Mouse (Mus musculus) gastrocnemius, adult 2 months (tissue): ENCODE data around the gene Olig2. TPM values are rescaled to one million over a fixed set of nuclear protein-coding genes. Genes with fewer than 3 reads are reported as not detected.
A peak's percentile ranks its signal among the peaks of the same experiment; 100 is the strongest.

ENCODE experiments used
- DNase-seq: peaks from one replicate; pipeline ENCODE4 v3.0.0; 2022
- H3K27ac ChIP-seq: fragments of 200-600 bp; 2 replicates; pipeline ENCODE4 v1.8.1; 2022; ENCODE audit warnings: mild to moderate bottlenecking
- H3K4me3 ChIP-seq: fragments of 200-600 bp; 2 replicates; pipeline ENCODE4 v1.8.1; 2022; ENCODE audit warnings: mild to moderate bottlenecking, moderate library complexity
- CTCF ChIP-seq: fragments of 200-600 bp; IDR thresholded peaks from 2 replicates; pipeline ENCODE4 v1.8.1; 2022; ENCODE audit warnings: antibody characterized with exemption, mild to moderate bottlenecking, moderate library complexity
- intact Hi-C: fragments of 180-260 bp; cut with DNase I; formaldehyde crosslinking; loops from one replicate; pipeline ENCODE4 v1.15.1; 2025
- long read RNA-seq, 2 experiments: library from polyadenylated mRNA; stranded (forward); transcript quantifications; one replicate each; pipeline ENCODE4 v2.0.0; 2021
- total RNA-seq, 2 experiments: library from RNA; stranded (reverse); gene quantifications; 2 replicates each; pipeline ENCODE4 v1.2.3; 2021

Gene Olig2
- not detected for total RNA-seq
- long read RNA-seq, experiment 1, result 0 reads
- long read RNA-seq, experiment 2, result 0 reads

DNA sequence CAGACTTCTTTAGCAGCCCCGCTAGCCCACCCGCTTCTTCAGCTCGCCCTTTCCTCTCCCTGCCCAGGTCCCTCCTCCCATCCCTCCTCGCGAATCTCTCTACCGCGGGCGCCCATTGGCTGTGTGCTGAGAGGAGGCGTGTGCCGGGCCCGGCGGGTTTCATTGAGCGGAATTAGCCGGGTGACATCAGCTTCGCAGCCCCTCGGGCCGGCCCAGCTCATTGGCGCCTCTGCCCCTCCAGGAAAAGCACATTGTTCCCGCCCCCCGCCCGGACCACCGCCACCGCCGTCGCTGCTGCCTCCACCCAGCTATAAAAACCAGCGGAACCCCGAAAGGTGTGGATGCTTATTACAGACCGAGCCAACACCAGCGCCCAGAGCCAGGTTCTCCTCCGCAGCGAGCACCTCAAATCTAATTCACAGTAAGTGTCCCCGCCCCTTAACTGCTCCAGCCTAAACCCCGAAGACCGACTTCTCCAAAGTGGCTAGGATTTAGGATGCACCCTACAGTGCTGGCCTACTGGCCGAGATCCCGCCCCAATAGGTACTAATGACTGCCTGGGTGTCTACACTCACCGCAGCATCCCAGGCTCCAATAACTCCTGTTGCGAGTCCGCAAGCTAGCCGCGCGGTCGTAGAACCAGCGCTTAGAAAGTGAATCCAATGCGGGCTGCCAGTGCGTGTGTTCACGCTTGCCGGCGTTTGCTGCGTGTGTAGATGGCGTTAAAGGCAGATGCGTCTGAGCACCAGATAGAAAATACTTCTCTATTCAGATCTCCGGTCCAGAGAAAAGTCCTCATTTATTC is at the start of gene Olig2:
Gene Olig2 (plus strand): TSS at position 225 of the 805 bp plus-strand sequence.
- no peak for TF ChIP-seq CTCF
- Histone ChIP-seq H3K4me3 (peak within 1 kb of the TSS; percentile 55), H3K27ac (no peak within 1 kb of the TSS)
- intact Hi-C loops, result no loop called here
- DNase-seq, result no peak

DNA sequence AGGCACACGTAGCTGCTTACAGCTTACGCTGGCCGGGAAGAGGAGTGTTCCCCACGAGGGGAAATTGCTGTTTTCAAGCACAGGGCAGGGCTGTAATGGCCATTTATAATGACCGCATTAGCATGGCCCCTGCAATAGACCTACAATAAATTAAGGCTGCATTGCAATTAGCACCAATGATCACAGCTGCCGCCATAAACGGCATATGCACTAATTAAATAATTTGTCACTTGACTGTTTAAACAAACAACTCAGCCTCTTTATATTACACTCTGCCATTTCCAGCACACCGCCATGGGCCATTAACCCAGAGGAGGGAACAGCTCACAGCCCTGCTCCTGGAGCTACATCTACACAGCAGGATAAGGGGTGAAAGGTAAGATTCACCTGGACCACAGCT is 49.4 kb upstream of the Olig2 start:
- TF ChIP-seq CTCF, result no peak

DNA sequence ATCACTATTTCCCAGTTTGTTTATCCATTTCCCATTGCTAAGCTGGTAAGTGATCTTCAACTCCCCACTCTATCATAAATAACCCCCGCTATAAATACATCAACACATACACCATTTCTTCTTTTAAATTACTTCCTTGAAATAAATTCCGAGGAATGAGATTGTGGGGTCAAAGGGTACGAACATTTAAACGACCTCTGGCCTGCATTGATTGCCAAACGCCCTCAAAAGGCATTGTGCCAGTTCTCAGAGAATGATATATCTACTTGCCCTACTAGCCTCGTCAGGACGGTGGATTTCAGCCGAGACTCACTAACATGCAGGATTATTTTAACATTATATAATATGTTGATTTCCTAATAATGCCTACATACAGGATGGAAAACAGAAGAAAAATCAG is 38.2 kb upstream of the Olig2 start:
- Histone ChIP-seq H3K27ac (no peak overlapping the region), H3K4me3 (no peak overlapping the region)
- no peak for TF ChIP-seq CTCF
- intact Hi-C loops, result no loop called here
- DNase-seq, result no peak

More for the DNA sequence above, 49.4 kb upstream of the Olig2 start:
- intact Hi-C loops, result no loop called here
- Histone ChIP-seq H3K4me3 (no peak overlapping the region), H3K27ac (no peak overlapping the region)
- no peak for DNase-seq

DNA sequence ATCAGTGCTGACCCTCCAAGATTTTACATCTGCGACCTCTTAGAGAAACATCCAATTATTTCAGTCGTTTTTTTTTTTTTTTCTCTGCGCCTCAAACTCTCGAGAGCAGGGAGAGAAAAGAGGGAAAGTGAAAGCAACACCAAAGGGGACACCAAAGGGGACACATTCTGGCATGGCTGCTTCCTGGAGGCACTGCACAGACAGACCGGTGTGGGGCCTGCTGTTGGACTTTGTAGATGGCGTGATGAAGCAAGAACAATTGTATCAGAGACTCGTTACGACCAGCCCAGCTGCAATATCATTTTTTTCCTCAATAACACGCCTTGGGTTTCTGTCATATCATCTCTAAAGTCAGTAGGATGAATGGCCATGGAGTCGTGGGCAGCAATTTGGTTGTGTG is 37.6 kb upstream of the Olig2 start:
- H3K27ac ChIP-seq, result no peak overlapping the region
- DNase-seq, result no peak
- no peak overlapping the region for H3K4me3 ChIP-seq
- intact Hi-C loops, result no loop called here
- no peak for TF ChIP-seq CTCF

DNA sequence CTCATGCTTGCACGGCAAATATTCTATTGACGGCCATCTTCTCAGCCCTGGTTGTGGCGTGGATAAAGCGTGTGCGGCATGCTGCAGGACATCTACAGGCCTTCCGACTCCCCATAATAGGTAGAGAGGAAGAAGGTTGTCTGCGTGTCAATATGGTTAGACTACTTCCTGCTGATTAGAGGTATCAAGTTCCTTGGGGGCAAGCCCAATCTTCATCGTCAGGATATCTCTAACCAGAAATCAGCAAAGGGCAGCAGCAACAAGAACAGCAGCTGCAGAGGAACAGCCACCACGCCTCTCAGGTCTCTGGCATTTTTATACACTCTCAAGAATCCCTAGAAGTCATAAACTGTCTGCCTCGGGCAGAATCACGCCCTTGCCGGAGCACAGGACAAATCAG is 37.0 kb upstream of the Olig2 start:
- intact Hi-C loops, result no loop called here

DNA sequence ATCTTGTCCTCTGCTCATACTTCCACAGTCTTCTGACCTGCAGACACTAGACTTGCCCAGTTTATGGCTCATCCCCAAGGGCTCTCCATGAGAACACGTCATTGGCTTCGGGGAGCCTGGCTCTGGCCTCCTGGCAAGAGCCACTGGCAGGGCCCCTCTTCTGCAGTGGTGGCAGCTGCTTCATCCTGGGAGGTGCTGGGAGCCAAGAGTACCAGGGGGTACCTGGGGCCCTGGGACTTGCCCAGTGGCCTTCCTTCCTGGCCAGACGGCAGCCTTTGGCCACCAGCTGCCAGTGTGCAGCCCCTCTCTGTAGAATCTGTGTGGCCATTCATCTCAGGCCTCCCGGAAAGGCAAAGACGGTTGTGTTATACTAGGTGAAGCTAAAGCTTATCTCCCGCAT is 34.0 kb upstream of the Olig2 start:
- DNase-seq, result peak; percentile 22
- no peak overlapping the region for H3K27ac ChIP-seq
- H3K4me3 ChIP-seq, result no peak overlapping the region
- no peak for TF ChIP-seq CTCF
- intact Hi-C loops, result no loop called here

More for the DNA sequence above, 37.0 kb upstream of the Olig2 start:
- H3K27ac ChIP-seq, result no peak overlapping the region
- no peak for TF ChIP-seq CTCF
- DNase-seq, result no peak
- no peak overlapping the region for H3K4me3 ChIP-seq

DNA sequence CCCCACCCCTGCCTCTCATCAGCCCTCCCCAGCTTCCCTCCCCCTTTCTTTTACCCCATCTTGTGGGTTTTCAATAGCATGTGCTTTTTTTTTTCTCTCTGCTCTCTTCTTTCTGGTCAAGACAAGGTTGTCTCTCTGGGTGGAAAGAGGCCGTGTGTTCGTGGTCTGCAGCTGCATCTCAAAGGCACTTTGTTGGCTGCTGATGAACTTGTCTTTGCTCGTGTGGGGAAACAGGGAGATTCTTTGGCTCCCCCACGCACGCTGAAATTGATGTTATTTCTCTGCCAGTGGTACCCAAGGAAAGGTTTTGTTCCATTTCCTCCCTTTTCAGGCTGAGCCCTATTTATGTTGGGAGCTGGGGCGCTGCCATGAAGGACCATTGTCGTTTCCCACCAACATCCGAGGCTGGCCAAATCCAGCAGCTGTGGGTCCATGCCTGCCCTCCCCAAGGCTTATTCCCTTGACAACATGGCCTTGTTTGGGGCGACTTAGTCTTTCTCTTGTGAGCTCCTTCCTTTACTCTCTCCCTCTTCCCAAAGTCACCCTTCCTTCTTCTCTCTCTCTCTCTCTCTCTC is 33.5 kb upstream of the Olig2 start:
- no peak for TF ChIP-seq CTCF
- H3K4me3 ChIP-seq, result no peak overlapping the region
- intact Hi-C loops, result no loop called here
- no peak for DNase-seq
- no peak overlapping the region for H3K27ac ChIP-seq

DNA sequence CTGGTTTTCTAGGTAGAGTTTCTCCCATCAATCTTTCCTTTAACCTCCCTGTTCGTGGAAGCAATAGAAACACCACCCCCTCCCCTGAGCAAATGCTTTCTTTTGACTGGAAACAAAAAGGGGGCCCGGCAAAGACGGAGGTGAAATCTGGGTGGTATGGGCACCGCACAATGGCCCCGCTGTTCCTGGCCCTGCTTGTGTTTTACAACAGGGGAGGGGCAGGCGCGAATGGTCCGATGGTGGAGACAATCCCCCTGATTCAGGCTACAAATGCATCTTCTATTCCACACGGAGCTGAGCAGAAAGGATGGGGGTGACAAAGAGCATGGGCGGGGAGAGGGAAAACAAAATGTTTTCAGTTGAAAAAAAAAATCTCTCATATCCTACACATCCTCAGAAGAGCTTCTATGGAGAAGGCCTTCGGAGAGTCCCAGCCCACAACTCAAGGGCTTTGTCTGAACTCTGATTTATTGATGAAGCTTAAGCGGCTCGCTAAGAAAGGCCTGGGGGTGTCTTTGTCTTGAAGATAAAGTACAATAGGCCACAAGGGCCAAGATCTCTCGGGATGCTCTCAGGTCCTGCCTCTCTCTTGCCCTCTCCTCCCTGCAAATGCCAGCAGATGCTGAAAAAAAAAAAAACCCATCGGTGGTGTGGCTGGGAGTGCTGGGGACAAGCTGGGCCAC is 32.4 kb upstream of the Olig2 start:
- intact Hi-C loops, result no loop called here
- no peak for TF ChIP-seq CTCF
- Histone ChIP-seq H3K27ac (no peak overlapping the region), H3K4me3 (no peak overlapping the region)
- DNase-seq, result no peak

DNA sequence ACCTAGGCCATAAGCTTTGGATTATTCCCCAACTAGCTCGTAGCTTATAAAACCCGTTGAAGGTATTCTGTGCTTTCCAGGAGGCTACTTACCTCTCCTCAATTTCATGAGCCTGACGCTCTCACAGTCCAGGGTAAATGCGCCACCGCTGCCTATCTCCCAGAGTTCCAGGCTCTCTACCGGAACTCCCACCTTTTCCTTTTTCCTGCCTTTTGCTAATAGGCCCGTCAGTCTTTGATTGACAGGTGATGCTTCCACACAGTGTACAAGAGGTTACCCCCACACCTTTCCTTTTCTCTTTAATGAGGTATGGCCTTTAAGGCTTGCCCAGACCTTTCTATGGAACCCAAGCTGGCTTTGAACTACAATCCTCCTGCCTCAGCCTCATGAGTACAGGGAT is 25.4 kb upstream of the Olig2 start:
- no peak for TF ChIP-seq CTCF

DNA sequence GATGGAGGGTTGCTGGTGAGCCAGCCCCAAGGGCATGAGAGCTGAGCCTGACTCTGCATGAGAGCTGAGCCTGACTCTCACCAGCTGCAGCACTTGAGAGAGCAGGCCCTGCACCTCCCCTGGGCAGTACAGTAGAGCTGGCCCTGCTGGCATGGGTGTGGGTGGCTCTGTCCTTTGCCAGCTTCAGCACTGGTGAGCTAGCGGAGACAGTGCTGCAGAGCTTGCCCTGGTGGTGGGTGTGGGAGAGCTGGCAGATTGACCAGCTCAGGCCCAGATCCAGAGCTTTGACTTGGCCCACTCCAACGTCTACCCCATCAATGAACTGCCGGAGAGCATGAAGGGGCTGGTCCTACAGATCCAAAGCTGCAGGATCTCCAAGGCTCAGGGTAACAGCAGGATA is 22.3 kb upstream of the Olig2 start:
- Histone ChIP-seq H3K27ac (no peak overlapping the region), H3K4me3 (no peak overlapping the region)
- no peak for TF ChIP-seq CTCF
- intact Hi-C loops, result no loop called here
- no peak for DNase-seq

More for the DNA sequence above, 25.4 kb upstream of the Olig2 start:
- Histone ChIP-seq H3K4me3 (no peak overlapping the region), H3K27ac (no peak overlapping the region)
- intact Hi-C loops, result no loop called here
- no peak for DNase-seq

DNA sequence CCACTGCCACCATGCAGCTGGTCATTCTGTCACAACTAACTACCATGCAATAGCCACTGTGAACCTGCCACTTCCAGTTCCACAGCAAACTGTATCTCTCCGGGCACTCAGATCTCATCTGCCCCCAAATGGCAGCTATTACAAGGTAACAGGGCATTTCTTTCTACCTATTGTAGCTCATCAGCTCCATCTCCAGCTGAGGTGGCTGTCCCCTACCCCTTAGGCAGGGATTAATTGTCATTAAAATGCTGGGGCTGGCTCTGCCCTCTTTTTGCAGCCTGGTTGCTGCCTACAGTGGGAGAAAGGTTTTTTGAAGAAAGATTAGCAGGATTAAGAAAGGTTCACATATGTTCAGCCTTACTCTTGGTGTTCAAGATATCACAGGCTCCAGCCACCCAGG is 18.9 kb upstream of the Olig2 start:
- intact Hi-C loops, result no loop called here
- Histone ChIP-seq H3K27ac (no peak overlapping the region), H3K4me3 (no peak overlapping the region)
- no peak for DNase-seq
- TF ChIP-seq CTCF, result no peak

DNA sequence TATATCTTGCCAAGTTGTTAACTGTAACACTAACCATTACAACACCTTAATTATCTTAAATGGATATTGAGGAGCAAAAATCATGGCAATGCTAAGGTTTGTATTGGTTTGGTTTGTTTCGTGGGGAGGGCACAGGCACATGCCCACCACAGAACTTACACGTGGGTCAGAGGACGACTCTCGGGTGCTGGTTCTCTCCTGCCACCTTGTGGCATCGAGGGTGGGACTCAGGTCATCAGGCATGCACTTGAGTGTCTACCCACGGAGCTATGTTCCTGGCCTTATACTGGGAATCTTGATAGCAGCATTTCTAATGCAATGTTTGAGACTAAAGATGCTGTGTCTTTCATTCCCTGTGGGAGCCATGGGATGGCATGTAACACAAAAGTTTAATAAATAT is 8.2 kb upstream of the Olig2 start:
- 0 out of 2 replicates have a peak, but pooled peaks have one; percentile 1 for TF ChIP-seq CTCF
- H3K27ac ChIP-seq, result no peak overlapping the region
- intact Hi-C loops, result no loop called here
- H3K4me3 ChIP-seq, result no peak overlapping the region
- no peak for DNase-seq

DNA sequence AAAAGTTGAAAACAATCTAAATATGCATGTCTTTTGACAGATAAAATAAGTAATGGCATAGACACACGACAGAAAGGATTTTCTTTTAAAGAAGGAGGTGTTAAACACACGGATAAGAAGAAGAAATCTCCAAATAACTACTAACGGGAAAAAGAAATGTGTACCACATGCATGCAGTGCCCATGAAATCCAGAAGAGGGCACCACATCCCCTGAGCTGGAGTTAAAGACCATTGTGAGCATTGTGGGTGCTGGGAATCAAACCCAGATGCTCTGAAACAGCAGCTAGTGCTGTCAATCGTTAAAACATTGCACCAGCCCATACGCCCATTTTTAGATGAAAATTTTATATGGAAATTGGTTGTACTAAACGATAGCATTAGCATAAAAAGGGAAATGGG is 7.3 kb upstream of the Olig2 start:
- H3K4me3 ChIP-seq, result no peak overlapping the region
- H3K27ac ChIP-seq, result no peak overlapping the region
- intact Hi-C loops, result no loop called here
- DNase-seq, result no peak
- peak; percentile 19; the same call in 1 of the 2 replicates for TF ChIP-seq CTCF

DNA sequence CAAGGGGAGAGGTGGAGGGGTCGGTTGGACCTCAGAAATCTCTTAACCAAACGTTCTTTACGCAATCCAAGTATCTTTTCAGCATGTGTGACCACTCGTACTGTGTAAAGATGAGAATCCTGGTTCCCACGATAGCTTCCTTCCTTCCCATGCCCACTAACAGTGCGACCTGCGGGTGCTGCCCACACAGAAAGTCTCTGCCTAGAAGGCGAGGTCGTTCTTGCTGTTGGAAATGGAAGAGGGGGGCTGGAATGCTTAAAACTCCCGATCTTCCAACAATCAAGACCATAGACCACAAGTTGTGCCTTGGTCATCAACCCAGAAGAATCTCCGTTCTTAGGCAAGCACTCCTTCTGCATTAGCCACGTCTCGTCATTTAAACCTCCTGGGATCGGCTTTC is 6.0 kb upstream of the Olig2 start:
- Histone ChIP-seq H3K27ac (no peak overlapping the region), H3K4me3 (no peak overlapping the region)
- intact Hi-C loops, result no loop called here
- no peak for DNase-seq
- no peak for TF ChIP-seq CTCF
